Mouse (Mus musculus): ENCODE measurements at regions not wholly inside any gene's neighbourhood (a gene's known extent, or its start where the extent isn't known, plus 50 kb on each side); places are given as distances from the start of the nearest gene placed in this dataset.

- no peak for DNase-seq
Measured at GRCm38 (mm10) chr10:54448352-54449043, 372.1 kb upstream of the Man1a start.

- DNase-seq, result peak; percentile 6
Measured at GRCm38 (mm10) chr10:54403223-54403926, 327.0 kb upstream of the Man1a start.

- no peak for DNase-seq
Measured at GRCm38 (mm10) chr10:54383751-54384150, 307.3 kb upstream of the Man1a start.

- no peak for DNase-seq
Measured at GRCm38 (mm10) chr10:54381530-54381929, 305.1 kb upstream of the Man1a start.

DNA sequence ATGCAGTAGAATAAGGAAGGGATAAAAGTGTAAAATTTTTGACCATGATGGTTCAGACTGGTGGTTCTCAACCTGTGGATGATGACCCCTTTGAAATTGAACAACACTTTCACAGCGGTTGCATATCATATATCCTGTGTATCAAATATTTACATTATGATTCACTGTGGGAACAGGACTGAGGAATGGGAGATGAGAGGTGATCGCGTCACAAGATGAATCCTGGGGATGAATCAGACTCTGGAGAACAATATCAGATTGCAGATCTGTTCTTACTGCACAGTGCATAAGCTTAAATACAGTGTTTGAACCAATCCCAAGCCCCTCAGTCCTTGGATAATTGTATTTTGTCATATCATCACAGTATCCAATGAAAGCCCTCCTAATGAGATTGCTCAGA lies 292.7 kb upstream of the Man1a start:
- DNase-seq, result no peak

DNA sequence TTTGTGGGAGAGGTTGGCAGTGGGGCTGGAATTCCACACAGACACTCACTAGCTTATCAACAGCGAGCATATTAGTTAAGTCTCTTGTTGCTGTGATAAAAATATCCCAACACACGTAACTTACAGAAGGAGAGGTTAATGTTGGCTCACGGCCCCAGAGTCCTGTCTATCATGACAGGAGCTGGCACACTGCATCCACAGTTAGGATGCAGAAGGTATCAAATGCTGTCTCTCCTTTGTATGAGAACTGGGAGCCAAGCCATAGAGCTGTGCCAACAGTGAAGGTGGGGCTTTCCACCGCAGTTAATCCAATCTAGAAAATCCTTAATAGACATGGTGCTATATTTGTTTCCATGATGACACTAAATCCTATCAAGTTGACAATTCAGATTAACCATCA lies 288.9 kb upstream of the Man1a start:
- peak; percentile 49 for DNase-seq

- DNase-seq, result no peak
Measured at GRCm38 (mm10) chr10:54337234-54337633, 260.8 kb upstream of the Man1a start.
